Mouse (Mus musculus) liver, embryonic 15.5 days (tissue): ENCODE data around the gene Spn. TPM values are rescaled to one million over a fixed set of nuclear protein-coding genes. Genes with fewer than 3 reads are reported as not detected.
"Not testable (repeated sequence)": the region's sequence is repeated elsewhere in the genome, so short reads cannot be mapped to it uniquely, and the experiment has no call there.

Source experiments
- ATAC-seq: fragments of 200-750 bp; cut with Nextera tagmentation; 2 replicates; pipeline ENCODE4 v1.8.0; 2017; ENCODE audit warnings: moderate number of reproducible peaks, mild to moderate bottlenecking, moderate library complexity; ENCODE audit not compliant: insufficient read depth
- H3K27ac ChIP-seq: fragments of 300-500 bp; sonication (generic); replicated peaks from 2 replicates; pipeline ENCODE4 v1.5.1; 2015; ENCODE audit warnings: mild to moderate bottlenecking, inconsistent platforms
- H3K27me3 ChIP-seq: fragments of 300-500 bp; sonication (generic); 2 replicates; pipeline ENCODE4 v1.6.1; 2015; ENCODE audit warnings: mild to moderate bottlenecking, inconsistent platforms
- H3K36me3 ChIP-seq: fragments of 300-500 bp; sonication (generic); replicated peaks from 2 replicates; pipeline ENCODE4 v1.6.1; 2015; ENCODE audit warnings: moderate library complexity, mild to moderate bottlenecking, inconsistent platforms
- H3K4me1 ChIP-seq: fragments of 300-500 bp; sonication (generic); replicated peaks from 2 replicates; pipeline ENCODE4 v1.6.1; 2015; ENCODE audit warnings: inconsistent platforms
- H3K4me2 ChIP-seq: fragments of 300-500 bp; sonication (generic); 2 replicates; pipeline ENCODE4 v1.6.1; 2015; ENCODE audit warnings: moderate library complexity, mild to moderate bottlenecking, inconsistent platforms
- H3K4me3 ChIP-seq: fragments of 300-500 bp; sonication (generic); replicated peaks from 2 replicates; pipeline ENCODE4 v1.5.1; 2015; ENCODE audit warnings: mild to moderate bottlenecking, inconsistent platforms
- H3K9ac ChIP-seq: fragments of 300-500 bp; sonication (generic); 2 replicates; pipeline ENCODE4 v1.6.1; 2015; ENCODE audit warnings: moderate library complexity, mild to moderate bottlenecking, inconsistent platforms
- H3K9me3 ChIP-seq: fragments of 300-500 bp; sonication (generic); replicated peaks from 2 replicates; pipeline ENCODE4 v1.6.1; 2016; ENCODE audit warnings: inconsistent platforms
- WGBS: fragments of 180-500 bp; shearing (Covaris S2); methylation state at CpG from one replicate; pipeline ENCODE4 v1.1.7; 2015; ENCODE audit warnings: mixed read lengths; ENCODE audit not compliant: insufficient replicate concordance; 5-methylcytosine and 5-hydroxymethylcytosine counted together
- polyA plus RNA-seq: library from polyadenylated mRNA; unstranded; fragments of >200 nt; fragmentation: Nextera tagmentation; extraction: Ambion mirVana; gene quantifications from 2 replicates; pipeline ENCODE4 v1.2.1, GENCODE M21; 2015

The Spn gene
- 6.7 and 6.8 TPM in 2 replicates for polyA plus RNA-seq

GRCm38 (mm10) chr7:127137262-127138017, at the start of gene Spn:
TSS of gene Spn (minus strand) at chr7:127137823.
- H3K4me2 ChIP-seq: peak within 1 kb of the TSS; percentile 71
- peak within 1 kb of the TSS; percentile 87 for H3K27ac ChIP-seq
- ATAC-seq: peak; percentile 49

DNA sequence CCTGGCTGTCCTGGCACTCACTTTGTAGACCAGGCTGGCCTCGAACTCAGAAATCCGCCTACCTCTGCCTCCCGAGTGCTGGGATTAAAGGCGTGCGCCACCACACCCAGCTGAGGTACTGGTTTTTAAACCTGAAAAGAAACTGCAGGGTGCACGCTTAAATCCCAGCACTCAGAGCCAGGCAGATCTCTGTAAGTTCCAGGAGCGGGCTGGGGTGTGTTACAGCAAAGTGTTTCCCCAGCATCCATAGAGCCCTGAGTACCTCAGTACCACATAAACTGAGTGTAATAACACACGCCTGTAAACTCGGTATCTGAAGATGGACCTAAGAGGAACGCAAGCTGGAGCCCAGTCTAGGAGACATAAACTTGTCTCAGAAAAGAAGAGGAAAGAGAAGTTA, 49.7 kb upstream of the Spn start:
- 69% methylated on average over 10 of the region's 10 CpGs for WGBS
- Histone ChIP-seq H3K4me2 (no peak overlapping the region), H3K9me3 (no peaks in the 10 kb centered on the region), H3K4me1 (peaks cover 33% of the 10 kb centered on the region), H3K27ac (no peak overlapping the region), H3K4me3 (no peak overlapping the region), H3K36me3 (peaks cover 13% of the 10 kb centered on the region), H3K27me3 (no peaks in the 10 kb centered on the region), H3K9ac (no peak overlapping the region)
- ATAC-seq: no peak

More at GRCm38 (mm10) chr7:127137262-127138017, at the start of gene Spn:
- H3K27me3 ChIP-seq: no peaks in the 10 kb centered on the region
- H3K9ac ChIP-seq: peak within 1 kb of the TSS; percentile 24
- H3K9me3 ChIP-seq: no peaks in the 10 kb centered on the region
- 16% methylated on average over 9 of the region's 9 CpGs for WGBS
- peaks cover 86% of the 10 kb centered on the region for H3K4me1 ChIP-seq
- peak within 1 kb of the TSS; percentile 51 for H3K4me3 ChIP-seq
- H3K36me3 ChIP-seq: no peaks in the 10 kb centered on the region; the same call in 1 of the 2 replicates

- H3K4me1 ChIP-seq: peaks cover 44% of the 10 kb centered on the region
Measured at GRCm38 (mm10) chr7:127185601-127186000, 48.0 kb upstream of the Spn start.

DNA sequence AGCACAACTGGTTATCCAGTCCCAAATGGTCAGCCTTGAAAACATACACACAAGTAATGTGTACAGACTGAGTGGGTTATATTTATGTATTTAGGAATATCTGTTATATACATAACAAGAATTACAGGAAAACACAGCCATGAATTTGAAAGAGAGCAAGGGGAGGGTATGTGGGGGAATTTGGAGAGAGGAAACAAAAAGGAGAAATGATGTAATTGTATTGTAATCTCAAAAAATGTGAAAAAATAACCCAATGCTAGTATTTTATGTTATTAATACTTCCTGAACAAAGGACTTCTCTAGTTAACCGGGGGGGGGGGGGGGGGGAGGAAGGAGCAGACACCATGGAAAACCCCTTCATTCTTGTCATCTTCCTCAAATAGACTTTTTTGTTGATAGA, 47.1 kb upstream of the Spn start:
- no peaks in the 10 kb centered on the region for H3K36me3 ChIP-seq
- no peak overlapping the region for H3K4me3 ChIP-seq
- H3K9me3 ChIP-seq: no peaks in the 10 kb centered on the region
- no peak overlapping the region for H3K9ac ChIP-seq
- no peak overlapping the region for H3K4me2 ChIP-seq
- WGBS: 17% methylated on average over 1 of the region's 1 CpGs
- ATAC-seq: no peak
- H3K27ac ChIP-seq: 0 out of 2 replicates have a peak overlapping the region, but pooled peaks have one; percentile 77
- peaks cover 49% of the 10 kb centered on the region for H3K4me1 ChIP-seq
- no peaks in the 10 kb centered on the region for H3K27me3 ChIP-seq

More at GRCm38 (mm10) chr7:127185601-127186000, 48.0 kb upstream of the Spn start:
- WGBS: 47% methylated on average over 3 of the region's 3 CpGs
- Histone ChIP-seq H3K4me3 (no peak overlapping the region), H3K27ac (no peak overlapping the region), H3K9me3 (no peaks in the 10 kb centered on the region), H3K9ac (no peak overlapping the region), H3K27me3 (no peaks in the 10 kb centered on the region), H3K36me3 (no peaks in the 10 kb centered on the region), H3K4me2 (no peak overlapping the region)
- no peak for ATAC-seq

GRCm38 (mm10) chr7:127183828-127184227, 46.2 kb upstream of the Spn start:
- no peak overlapping the region for H3K9ac ChIP-seq
- ATAC-seq: peak; percentile 66
- H3K9me3 ChIP-seq: no peaks in the 10 kb centered on the region
- H3K4me1 ChIP-seq: peaks cover 44% of the 10 kb centered on the region
- 0 out of 2 replicates have a peak overlapping the region, but pooled peaks have one; percentile 4 for H3K4me2 ChIP-seq
- H3K36me3 ChIP-seq: no peaks in the 10 kb centered on the region
- WGBS: 38% methylated on average over 6 of the region's 6 CpGs
- H3K4me3 ChIP-seq: no peak overlapping the region
- H3K27ac ChIP-seq: peak overlapping the region; percentile 77; the same call in 1 of the 2 replicates
- no peaks in the 10 kb centered on the region for H3K27me3 ChIP-seq

GRCm38 (mm10) chr7:127183345-127183744, 45.7 kb upstream of the Spn start:
- H3K4me3 ChIP-seq: no peak overlapping the region
- ATAC-seq: peak; percentile 82
- H3K27me3 ChIP-seq: no peaks in the 10 kb centered on the region
- WGBS: 16% methylated on average over 8 of the region's 8 CpGs
- no peaks in the 10 kb centered on the region for H3K9me3 ChIP-seq
- peak overlapping the region; percentile 77 for H3K27ac ChIP-seq
- H3K4me1 ChIP-seq: peaks cover 41% of the 10 kb centered on the region
- peak overlapping the region; percentile 4; the same call in 1 of the 2 replicates for H3K4me2 ChIP-seq
- no peak overlapping the region for H3K9ac ChIP-seq
- H3K36me3 ChIP-seq: no peaks in the 10 kb centered on the region

- 35% methylated on average over 3 of the region's 3 CpGs for WGBS
- not testable (repeated sequence) for ATAC-seq
Measured at GRCm38 (mm10) chr7:127181724-127182123, 44.1 kb upstream of the Spn start.

DNA sequence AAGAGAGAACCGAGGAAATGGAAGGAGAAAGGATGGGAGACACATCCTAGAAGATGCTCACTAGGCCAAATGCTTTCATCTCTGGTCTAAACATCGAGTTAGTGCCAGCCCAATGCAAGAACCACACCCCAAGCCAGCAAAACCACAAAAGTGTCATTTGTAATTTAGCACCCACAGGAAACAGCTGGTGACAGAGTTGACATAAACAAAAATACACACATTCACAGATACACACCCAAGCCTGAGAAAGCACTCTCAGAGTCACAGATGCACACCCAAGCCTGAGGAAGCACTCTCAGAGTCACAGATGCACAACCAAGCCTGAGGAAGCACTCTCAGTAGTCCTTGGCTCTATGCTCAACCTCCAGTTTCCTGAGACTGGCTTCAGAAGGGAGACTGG, 43.2 kb upstream of the Spn start:
- H3K4me1 ChIP-seq: peaks cover 45% of the 10 kb centered on the region

More at GRCm38 (mm10) chr7:127181724-127182123, 44.1 kb upstream of the Spn start:
- H3K36me3 ChIP-seq, H3K4me2 ChIP-seq, H3K9me3 ChIP-seq, H3K4me3 ChIP-seq, H3K9ac ChIP-seq, H3K27ac ChIP-seq, H3K27me3 ChIP-seq: not testable (repeated sequence)
- peaks cover 45% of the 10 kb centered on the region for H3K4me1 ChIP-seq

GRCm38 (mm10) chr7:127176937-127177336, 39.3 kb upstream of the Spn start:
- ATAC-seq: no peak
- Histone ChIP-seq H3K9ac (no peak overlapping the region), H3K4me2 (no peak overlapping the region), H3K4me1 (peaks cover 18% of the 10 kb centered on the region), H3K27ac (no peak overlapping the region), H3K27me3 (no peaks in the 10 kb centered on the region), H3K36me3 (no peaks in the 10 kb centered on the region), H3K9me3 (no peaks in the 10 kb centered on the region), H3K4me3 (no peak overlapping the region)
- WGBS: 52% methylated on average over 4 of the region's 4 CpGs

More for the DNA sequence above, 43.2 kb upstream of the Spn start:
- Histone ChIP-seq H3K9me3 (no peaks in the 10 kb centered on the region), H3K27ac (no peak overlapping the region), H3K9ac (no peak overlapping the region), H3K4me2 (no peak overlapping the region), H3K4me3 (no peak overlapping the region), H3K27me3 (no peaks in the 10 kb centered on the region), H3K36me3 (no peaks in the 10 kb centered on the region)
- 25% methylated on average over 2 of the region's 2 CpGs for WGBS
- ATAC-seq: no peak

GRCm38 (mm10) chr7:127166501-127166900, 28.9 kb upstream of the Spn start:
- H3K4me2 ChIP-seq: no peak overlapping the region
- WGBS: 56% methylated on average over 5 of the region's 5 CpGs
- no peak overlapping the region for H3K9ac ChIP-seq
- no peak overlapping the region for H3K27ac ChIP-seq
- H3K4me3 ChIP-seq: no peak overlapping the region
- no peaks in the 10 kb centered on the region for H3K9me3 ChIP-seq
- peaks cover 15% of the 10 kb centered on the region; the same call in 1 of the 2 replicates for H3K4me1 ChIP-seq
- H3K36me3 ChIP-seq: no peaks in the 10 kb centered on the region
- no peaks in the 10 kb centered on the region for H3K27me3 ChIP-seq
- no peak for ATAC-seq

- no peaks in the 10 kb centered on the region for H3K27me3 ChIP-seq
- no peak overlapping the region for H3K27ac ChIP-seq
- 61% methylated on average over 12 of the region's 12 CpGs for WGBS
- peaks cover 15% of the 10 kb centered on the region; the same call in 1 of the 2 replicates for H3K4me1 ChIP-seq
- H3K4me2 ChIP-seq: no peak overlapping the region
- no peak overlapping the region for H3K9ac ChIP-seq
- no peaks in the 10 kb centered on the region for H3K36me3 ChIP-seq
- H3K4me3 ChIP-seq: no peak overlapping the region
- no peaks in the 10 kb centered on the region for H3K9me3 ChIP-seq
- ATAC-seq: no peak
Measured at GRCm38 (mm10) chr7:127165607-127166493, 28.2 kb upstream of the Spn start.
